ENCODE assay signal across 8 mouse cellular contexts in the genomic region with DNA sequence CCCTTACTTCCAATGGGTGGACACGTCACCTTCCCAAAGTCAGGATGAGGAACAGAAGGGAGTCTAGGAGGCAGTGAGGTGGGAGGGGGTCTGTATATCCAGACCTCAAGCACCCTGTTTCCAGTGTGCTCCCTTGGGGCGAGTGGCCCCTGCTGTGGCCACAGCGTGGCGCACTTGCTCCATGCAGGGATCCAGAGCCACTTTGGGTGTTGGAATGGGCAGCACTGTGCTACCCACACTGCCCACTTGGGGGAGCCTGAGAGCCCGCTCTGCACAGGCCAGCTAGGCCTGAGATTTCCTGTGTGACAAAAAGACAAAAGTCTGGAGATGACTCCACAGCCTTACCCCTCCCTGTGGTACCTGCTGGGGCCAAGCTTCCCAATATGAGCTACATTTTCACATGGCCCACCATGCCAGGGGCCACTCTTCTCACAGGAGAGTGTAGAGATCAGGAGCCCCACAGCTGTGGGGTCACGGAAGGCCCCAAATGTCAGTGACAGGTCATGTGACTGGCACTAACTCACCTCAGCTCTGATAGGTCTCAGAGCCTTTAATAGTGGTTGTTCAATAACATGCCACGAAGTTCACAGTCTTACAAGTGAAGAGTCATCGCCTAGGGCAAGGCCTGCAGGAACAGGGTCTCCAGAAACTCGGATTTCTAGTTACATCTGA. TPM values are rescaled to one million over a fixed set of nuclear protein-coding genes. Genes with fewer than 3 reads are reported as not detected.
DNase-seq lines count a peak whose midpoint lies in the region; ATAC-seq and TF ChIP-seq lines count a peak whose summit lies in the region.

No protein-coding gene starts in this region.

- peak; percentile 85 for ATAC-seq in hindbrain, postnatal 0 days

- no peaks in the 10 kb centered on the region for H3K27me3 ChIP-seq in hindbrain, postnatal 0 days (ENCODE audit: insufficient read depth, low read length)

- H3K27ac ChIP-seq in hindbrain, postnatal 0 days, result no peak overlapping the region

- no peaks in the 10 kb centered on the region for H3K4me1 ChIP-seq in hindbrain, postnatal 0 days (ENCODE audit: insufficient read depth, low read length)

- no peak overlapping the region for H3K9ac ChIP-seq in hindbrain, postnatal 0 days (replicated peaks; ENCODE audit: low read length)

- 30% methylated on average over 9 of the region's 9 CpGs for WGBS in hindbrain, postnatal 0 days

- H3K4me3 ChIP-seq in hindbrain, postnatal 0 days (ENCODE audit: low read length), result no peak overlapping the region

- peak; percentile 100 for TF ChIP-seq CTCF in hindbrain, postnatal 0 days (IDR thresholded peaks at IDR 0.05; ENCODE audit: low read depth)

- no peaks in the 10 kb centered on the region for H3K36me3 ChIP-seq in hindbrain, postnatal 0 days (ENCODE audit: insufficient read depth, low read length)

- H3K4me2 ChIP-seq in hindbrain, postnatal 0 days (ENCODE audit: low read depth, low read length), result no peak overlapping the region

- peak; percentile 86 for DNase-seq in T-cell, adult 2 months (ENCODE audit: low spot score)
- peak; percentile 91 to 93 for DNase-seq in cerebellum, postnatal 36 days
- peak; percentile 89 for DNase-seq in gastrocnemius, adult 18-20 months (ENCODE audit: low spot score)
- peak; percentile 94 for DNase-seq in hindbrain, postnatal 0 days (ENCODE audit: low spot score)
- peak; percentile 94 to 96 for DNase-seq in left cerebral cortex, adult 18-20 months (ENCODE audit: low spot score in 2 of 2)
- DNase-seq in lung, postnatal 4 days, result peak; percentile 90 to 94
- DNase-seq in right cerebral cortex, adult 18-20 months, result peak; percentile 90
- peak; percentile 89 for DNase-seq in urinary bladder, adult 2 months (ENCODE audit: low spot score)

- no peaks in the 10 kb centered on the region for H3K9me3 ChIP-seq in hindbrain, postnatal 0 days (ENCODE audit: low read length)

RNA-seq across cellular contexts. Expression of a gene that starts 20.1 kb away (rescaled TPM):
- total RNA-seq in gastrocnemius, adult 18-20 months (2021), result 100 to 1,000 TPM; 120 to 121 TPM
- total RNA-seq in hindbrain, postnatal 0 days (2014; rRNA removed), result 10.2 and 12.7 TPM in 2 replicates
- 18.1 and 19.4 TPM in 2 replicates for polyA plus RNA-seq in hindbrain, postnatal 0 days (2015; fragmentation: Nextera tagmentation; extraction: Ambion mirVana)
- 10 to 100 TPM; 33.5 to 34.2 TPM for total RNA-seq in left cerebral cortex, adult 18-20 months (2021)
- 17.2 and 18.2 TPM in 2 replicates for polyA plus RNA-seq in urinary bladder, adult 2 months (2012; rRNA removed)

RNA-seq across cellular contexts. Expression of a gene that starts 27.5 kb away (rescaled TPM):
- 100 to 1,000 TPM; 929 to 979 TPM for total RNA-seq in gastrocnemius, adult 18-20 months (2021)
- total RNA-seq in hindbrain, postnatal 0 days (2014; rRNA removed), result 500 and 558 TPM in 2 replicates
- 932 and 959 TPM in 2 replicates for polyA plus RNA-seq in hindbrain, postnatal 0 days (2015; fragmentation: Nextera tagmentation; extraction: Ambion mirVana)
- total RNA-seq in left cerebral cortex, adult 18-20 months (2021), result 100 to 1,000 TPM; 368 to 386 TPM
- polyA plus RNA-seq in urinary bladder, adult 2 months (2012; rRNA removed), result 343 and 393 TPM in 2 replicates

RNA-seq across cellular contexts. Expression of a gene that starts 30.1 kb away (rescaled TPM):
- not detected for total RNA-seq in gastrocnemius, adult 18-20 months (2021)
- total RNA-seq in hindbrain, postnatal 0 days (2014; rRNA removed), result not detected in 2 replicates
- polyA plus RNA-seq in hindbrain, postnatal 0 days (2015; fragmentation: Nextera tagmentation; extraction: Ambion mirVana), result not detected in 2 replicates
- not detected for total RNA-seq in left cerebral cortex, adult 18-20 months (2021)
- not detected in 2 replicates for polyA plus RNA-seq in urinary bladder, adult 2 months (2012; rRNA removed)

RNA-seq across cellular contexts. Expression of a gene that starts 37.1 kb away (rescaled TPM):
- total RNA-seq in gastrocnemius, adult 18-20 months (2021), result 10 to 100 TPM; 18.3 to 21.7 TPM
- 0.36 and 0.63 TPM in 2 replicates for total RNA-seq in hindbrain, postnatal 0 days (2014; rRNA removed)
- 0.32 and 0.33 TPM in 2 replicates for polyA plus RNA-seq in hindbrain, postnatal 0 days (2015; fragmentation: Nextera tagmentation; extraction: Ambion mirVana)
- total RNA-seq in left cerebral cortex, adult 18-20 months (2021), result under 1 TPM; 0.19 to 0.56 TPM
- 4.7 and 4.8 TPM in 2 replicates for polyA plus RNA-seq in urinary bladder, adult 2 months (2012; rRNA removed)
